Mouse (Mus musculus) lung, embryonic 14.5 days (tissue): ENCODE measurements around the gene Pbx4. TPM values are rescaled to one million over a fixed set of nuclear protein-coding genes. Genes with fewer than 3 reads are reported as not detected.

Experiments
- ATAC-seq: fragments of 200-750 bp; cut with Nextera tagmentation; 2 replicates; pipeline ENCODE4 v1.8.0; 2017; ENCODE audit warnings: mild to moderate bottlenecking, moderate TSS enrichment, moderate library complexity; ENCODE audit not compliant: insufficient read depth
- DNase-seq: peaks from one replicate; pipeline ENCODE4 v3.0.0-alpha.2; 2015
- H3K27ac ChIP-seq: fragments of 300-500 bp; sonication (generic); 2 replicates; pipeline ENCODE4 v1.5.1; 2014; ENCODE audit warnings: low read depth, mild to moderate bottlenecking, moderate library complexity
- H3K27me3 ChIP-seq: fragments of 300-500 bp; sonication (generic); 2 replicates; pipeline ENCODE4 v1.6.1; 2014; ENCODE audit warnings: low read length, control low read depth; ENCODE audit not compliant: insufficient read depth
- H3K36me3 ChIP-seq: fragments of 300-500 bp; sonication (generic); 2 replicates; pipeline ENCODE4 v1.6.1; 2014; ENCODE audit warnings: control low read depth; ENCODE audit not compliant: insufficient read depth
- H3K4me1 ChIP-seq: fragments of 300-500 bp; sonication (generic); 2 replicates; pipeline ENCODE4 v1.6.1; 2014; ENCODE audit warnings: antibody characterized with exemption, control low read depth; ENCODE audit not compliant: insufficient read depth
- H3K4me2 ChIP-seq: fragments of 300-500 bp; sonication (generic); 2 replicates; pipeline ENCODE4 v1.6.1; 2014; ENCODE audit warnings: mild to moderate bottlenecking
- H3K4me3 ChIP-seq: fragments of 300-500 bp; sonication (generic); 2 replicates; pipeline ENCODE4 v1.5.1; 2014; ENCODE audit warnings: low read depth, low read length
- H3K9ac ChIP-seq: fragments of 300-500 bp; sonication (generic); 2 replicates; pipeline ENCODE4 v1.6.1; 2014
- H3K9me3 ChIP-seq: fragments of 300-500 bp; sonication (generic); 2 replicates; pipeline ENCODE4 v1.6.1; 2016; ENCODE audit warnings: low read depth, low read length, control low read depth
- CTCF ChIP-seq: IDR thresholded peaks from 2 replicates; pipeline ENCODE4 v1.5.1; 2016; ENCODE audit warnings: antibody characterized with exemption, low read depth
- WGBS: fragments of 180-500 bp; shearing (Covaris S2); extraction: QIAGEN DNeasy Blood & Tissue Kit; methylation state at CpG from one replicate; pipeline ENCODE4 v1.1.7; 2014; 5-methylcytosine and 5-hydroxymethylcytosine counted together
- polyA plus RNA-seq: library from polyadenylated mRNA; unstranded; fragments of >200 nt; fragmentation: Nextera tagmentation; extraction: Ambion mirVana; gene quantifications from 2 replicates; pipeline ENCODE4 v1.2.1, GENCODE M21; 2014

The Pbx4 gene
- polyA plus RNA-seq, 1 experiment from 2014 or later, result 7.1 TPM

GRCm38 (mm10) chr8:69919876-69920662, 87.8 kb downstream of the Pbx4 start:
- ATAC-seq (peak; percentile 19; the same call in 1 of the 2 replicates), DNase-seq (peak; percentile 62)
- peak overlapping the region; percentile 40; the same call in 1 of the 2 replicates for H3K27ac ChIP-seq
- H3K4me2 ChIP-seq, result no peak overlapping the region
- peaks cover 29% of the 10 kb centered on the region for H3K36me3 ChIP-seq
- no peaks in the 10 kb centered on the region for H3K27me3 ChIP-seq
- TF ChIP-seq CTCF, result no peak
- no peak overlapping the region for H3K9ac ChIP-seq
- H3K4me3 ChIP-seq, result no peak overlapping the region
- no peaks in the 10 kb centered on the region for H3K4me1 ChIP-seq
- WGBS, result 30% methylated on average over 11 of the region's 11 CpGs
- no peaks in the 10 kb centered on the region for H3K9me3 ChIP-seq

- no peak for ATAC-seq
- H3K4me2 ChIP-seq, result no peak overlapping the region
- H3K4me1 ChIP-seq, result no peaks in the 10 kb centered on the region
- 88% methylated on average over 2 of the region's 2 CpGs for WGBS
- H3K27me3 ChIP-seq, result no peaks in the 10 kb centered on the region
- H3K9ac ChIP-seq, result peak overlapping the region; percentile 1; the same call in 1 of the 2 replicates
- peaks cover 18% of the 10 kb centered on the region for H3K36me3 ChIP-seq
- H3K27ac ChIP-seq, result peak overlapping the region; percentile 40
- TF ChIP-seq CTCF, result no peak
- no peak overlapping the region for H3K4me3 ChIP-seq
- H3K9me3 ChIP-seq, result no peaks in the 10 kb centered on the region
- DNase-seq, result no peak
Observed at GRCm38 (mm10) chr8:69921141-69921540, 88.8 kb downstream of the Pbx4 start.

Other genes with a start within 250 kb of the Pbx4 start
- 23.4 and 24.5 TPM in 2 replicates for gene Zfp868, start 206.9 kb upstream of the Pbx4 start, polyA plus RNA-seq
- 1.4 and 1.8 TPM in 2 replicates for gene Zfp964, start 178.0 kb upstream of the Pbx4 start, polyA plus RNA-seq
- 30.2 and 31.3 TPM in 2 replicates for gene Zfp869, start 121.8 kb upstream of the Pbx4 start, polyA plus RNA-seq
- gene Zfp963, start 82.5 kb upstream of the Pbx4 start, polyA plus RNA-seq, result 5.6 and 5.8 TPM in 2 replicates
- gene Gm20422, start 57.6 kb upstream of the Pbx4 start, polyA plus RNA-seq, result 0.22 and 0.30 TPM in 2 replicates
- gene Atp13a1, start 41.3 kb upstream of the Pbx4 start, polyA plus RNA-seq, result 46.6 and 57.4 TPM in 2 replicates
- gene Zfp866, start 41.3 kb upstream of the Pbx4 start, polyA plus RNA-seq, result 30.5 and 31.7 TPM in 2 replicates
- 6.7 and 8.8 TPM in 2 replicates for gene Gmip, start 23.8 kb upstream of the Pbx4 start, polyA plus RNA-seq
- 0.74 and 1.0 TPM in 2 replicates for gene Lpar2, start 10.1 kb upstream of the Pbx4 start, polyA plus RNA-seq
- 0.25 and 0.31 TPM in 2 replicates for gene Cilp2, start 55.2 kb downstream of the Pbx4 start, polyA plus RNA-seq
- gene Tssk6, start 69.7 kb downstream of the Pbx4 start, polyA plus RNA-seq, result 3.8 and 4.3 TPM in 2 replicates
- gene Ndufa13, start 70.1 kb downstream of the Pbx4 start, polyA plus RNA-seq, result 163 and 171 TPM in 2 replicates
- gene Yjefn3, start 70.2 kb downstream of the Pbx4 start, polyA plus RNA-seq, result 3.6 and 4.3 TPM in 2 replicates
- 81.5 and 92.4 TPM in 2 replicates for gene Gatad2a, start 163.9 kb downstream of the Pbx4 start, polyA plus RNA-seq
- gene Mau2, start 210.2 kb downstream of the Pbx4 start, polyA plus RNA-seq, result 49.6 and 50.7 TPM in 2 replicates
- gene Sugp1, start 210.3 kb downstream of the Pbx4 start, polyA plus RNA-seq, result 33.6 and 39.3 TPM in 2 replicates
- gene Tm6sf2, start 240.4 kb downstream of the Pbx4 start, polyA plus RNA-seq, result 0.39 and 1.1 TPM in 2 replicates